Mouse (Mus musculus) right cerebral cortex, postnatal 10 days (tissue): Measurements from ENCODE around the gene Slc5a3.
A peak's percentile ranks its signal among the peaks of the same experiment; 100 is the strongest.

Source experiments
- DNase-seq, 2 experiments: peaks; one replicate each; pipeline ENCODE4 v3.0.0; 2021; ENCODE audit warnings: low spot score in 2 of 2

Gene Slc5a3

DNA sequence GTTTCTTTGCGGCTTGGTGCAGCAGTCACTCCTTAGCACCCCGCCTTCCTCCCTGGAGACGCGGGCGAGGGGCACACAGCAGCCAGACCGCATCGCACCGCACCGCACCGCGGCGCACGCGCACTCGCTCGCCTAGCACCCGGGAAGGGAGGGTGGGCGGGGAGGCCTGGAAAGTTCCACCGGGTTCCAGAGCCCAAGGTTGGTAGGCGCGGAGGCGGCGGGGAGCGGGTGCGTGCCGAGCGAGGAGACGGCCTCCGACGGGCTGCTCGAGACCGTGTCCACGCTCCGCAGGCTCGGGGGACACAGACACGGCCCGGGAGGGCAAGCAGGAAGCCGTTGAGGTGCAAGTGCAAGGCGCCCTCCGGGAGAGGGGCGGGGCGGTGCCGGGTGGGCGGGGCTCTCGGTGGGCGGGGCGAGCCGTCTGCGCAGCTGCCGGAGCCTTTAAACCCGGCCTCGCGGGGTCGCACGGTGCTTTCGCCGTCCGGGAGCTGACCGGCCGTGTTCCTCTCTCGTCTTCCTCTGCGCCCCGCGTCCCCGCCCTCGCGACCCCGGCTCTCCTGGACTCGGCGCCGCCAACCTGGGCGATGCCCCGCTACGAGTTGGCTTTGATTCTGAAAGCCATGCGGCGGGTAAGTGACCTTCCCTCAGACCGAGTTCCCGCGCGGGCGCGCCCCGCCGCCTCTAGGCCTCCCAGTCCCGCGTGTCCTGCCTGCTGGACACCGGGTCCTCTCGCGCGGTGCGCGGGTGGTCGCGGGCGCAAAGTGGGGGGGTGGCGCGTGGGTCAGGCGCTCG lies at the start of gene Slc5a3, which contains the start of the genes Mrps6 and Gm49711:
Slc5a3 (plus strand) TSS at position 471 of the 792 bp plus-strand sequence.
Mrps6 (plus strand) TSS at position 419 of the 792 bp plus-strand sequence.
Gm49711 (plus strand) TSS at position 465 of the 792 bp plus-strand sequence.
- peak; percentile 89 to 90 for DNase-seq

DNA sequence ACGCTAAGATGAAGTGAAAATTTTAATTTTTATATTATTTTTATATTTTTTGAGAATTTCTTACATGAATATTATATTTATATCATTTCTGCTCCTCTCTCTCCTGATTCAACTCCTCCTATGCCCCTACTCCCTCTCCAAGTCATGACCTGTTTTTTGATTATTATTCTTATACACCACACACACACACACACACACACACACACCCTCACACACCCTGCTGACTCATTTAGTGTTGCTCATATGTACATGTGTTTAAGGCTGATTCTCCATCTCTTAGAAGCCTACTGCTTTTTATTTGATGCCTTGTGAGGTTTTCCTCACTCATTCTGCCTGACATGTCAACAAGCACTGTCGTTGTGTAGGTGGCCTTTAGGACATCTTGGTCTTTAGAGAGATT lies 48.5 kb upstream of the Slc5a3 start:
- DNase-seq: no peak

DNA sequence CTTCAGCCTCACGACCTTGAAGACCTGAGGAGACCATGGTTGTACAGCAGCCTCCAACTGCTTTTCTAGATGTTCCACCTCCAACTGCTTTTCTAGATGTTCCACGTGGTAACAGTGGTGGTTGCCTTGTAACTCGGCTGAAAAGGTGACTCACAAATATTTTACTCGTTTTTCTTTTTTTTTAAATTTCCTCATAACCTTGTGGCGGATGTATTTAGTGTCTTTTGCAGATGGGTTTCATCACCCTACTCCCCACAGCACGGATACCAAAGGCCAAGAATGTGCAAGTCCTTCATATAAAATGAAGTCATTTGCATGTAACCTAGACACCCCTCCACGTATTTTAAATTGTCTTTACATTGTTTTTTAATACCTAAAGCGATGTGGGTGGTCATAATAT lies 41.3 kb upstream of the Slc5a3 start:
- DNase-seq: no peak

DNA sequence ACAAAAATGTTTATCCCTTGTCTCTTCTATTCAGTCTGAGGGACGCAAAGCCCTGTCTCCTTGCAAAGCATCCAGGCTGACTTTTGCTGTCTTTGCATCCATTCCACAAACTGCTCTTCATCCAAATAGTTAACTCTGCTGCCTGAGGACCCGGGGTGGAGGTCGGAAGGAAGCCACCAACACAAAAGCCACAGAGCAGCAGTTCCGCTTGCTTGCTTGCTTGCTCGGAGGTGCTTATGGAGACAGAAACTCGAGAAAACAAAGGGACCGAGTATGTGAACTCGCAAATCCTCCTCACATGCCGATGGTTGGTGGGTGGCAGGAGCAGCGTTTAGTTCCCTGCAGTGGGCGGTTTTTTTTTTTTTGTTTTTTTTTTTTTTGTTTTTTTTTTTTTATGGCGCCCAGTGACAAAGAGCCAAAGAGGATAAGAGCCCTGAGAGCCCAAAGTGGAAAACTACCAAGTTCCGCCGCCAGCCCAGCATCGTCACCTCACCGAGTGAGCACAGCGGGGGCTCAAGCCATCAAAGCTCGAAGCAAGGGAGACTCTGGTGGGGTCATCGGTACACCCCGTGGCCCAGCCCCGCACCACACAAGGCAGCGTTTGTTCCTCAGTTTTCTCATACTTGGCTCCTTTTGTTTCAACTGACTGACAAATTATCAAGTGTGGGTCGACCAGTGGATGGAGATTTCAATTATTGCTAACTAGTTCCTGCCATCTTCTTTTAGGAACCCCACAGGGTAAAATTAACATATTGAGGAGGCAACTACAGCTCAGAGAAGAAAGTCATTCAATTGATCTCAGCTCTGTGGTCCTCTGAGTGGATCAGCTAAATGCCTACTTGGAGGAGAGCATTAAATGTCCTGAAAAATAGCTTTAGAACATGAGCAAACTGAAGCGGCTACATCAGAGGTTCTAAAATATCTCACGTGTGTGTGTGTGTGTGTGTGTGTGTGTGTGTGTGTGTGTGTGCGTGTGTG lies 38.7 kb upstream of the Slc5a3 start:
- DNase-seq: peak; percentile 36 to 45

DNA sequence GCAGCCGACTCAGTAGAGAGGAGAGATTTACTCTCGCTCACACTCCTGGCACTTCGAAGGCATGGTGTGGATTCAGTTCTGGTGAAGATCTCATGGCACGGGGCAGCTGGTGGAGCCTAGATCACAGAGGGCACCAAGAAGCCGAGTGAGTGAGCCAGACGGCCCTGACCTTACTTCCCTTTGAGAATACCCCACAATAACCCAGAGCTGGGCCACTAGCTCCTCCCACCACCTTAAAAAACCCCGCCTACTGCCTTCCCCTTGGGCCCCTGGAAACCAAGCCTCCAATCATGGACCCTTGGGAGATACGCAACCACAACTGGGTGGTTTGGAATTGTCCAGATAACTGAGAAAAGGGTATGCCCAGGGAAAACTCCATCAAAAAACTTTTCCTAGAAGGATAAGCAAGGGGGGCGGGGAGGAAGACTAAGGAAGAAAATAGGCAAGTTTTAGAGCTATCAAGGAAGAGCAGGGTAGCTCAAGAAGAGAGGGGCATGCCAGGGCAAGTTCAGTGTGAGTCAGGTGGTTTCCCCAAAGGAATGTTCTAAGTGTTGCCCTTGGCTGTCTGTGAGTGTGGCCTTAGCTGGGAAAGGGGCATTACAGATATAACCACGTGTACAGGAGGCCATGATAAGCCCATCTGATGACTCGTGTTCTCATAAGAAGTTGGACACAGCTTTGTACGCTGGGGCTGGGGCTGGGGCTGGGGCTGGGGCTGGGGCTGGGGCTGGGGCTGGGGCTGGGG lies 36.3 kb upstream of the Slc5a3 start:
- DNase-seq: peak in 1 of 2 experiments; percentile 10

DNA sequence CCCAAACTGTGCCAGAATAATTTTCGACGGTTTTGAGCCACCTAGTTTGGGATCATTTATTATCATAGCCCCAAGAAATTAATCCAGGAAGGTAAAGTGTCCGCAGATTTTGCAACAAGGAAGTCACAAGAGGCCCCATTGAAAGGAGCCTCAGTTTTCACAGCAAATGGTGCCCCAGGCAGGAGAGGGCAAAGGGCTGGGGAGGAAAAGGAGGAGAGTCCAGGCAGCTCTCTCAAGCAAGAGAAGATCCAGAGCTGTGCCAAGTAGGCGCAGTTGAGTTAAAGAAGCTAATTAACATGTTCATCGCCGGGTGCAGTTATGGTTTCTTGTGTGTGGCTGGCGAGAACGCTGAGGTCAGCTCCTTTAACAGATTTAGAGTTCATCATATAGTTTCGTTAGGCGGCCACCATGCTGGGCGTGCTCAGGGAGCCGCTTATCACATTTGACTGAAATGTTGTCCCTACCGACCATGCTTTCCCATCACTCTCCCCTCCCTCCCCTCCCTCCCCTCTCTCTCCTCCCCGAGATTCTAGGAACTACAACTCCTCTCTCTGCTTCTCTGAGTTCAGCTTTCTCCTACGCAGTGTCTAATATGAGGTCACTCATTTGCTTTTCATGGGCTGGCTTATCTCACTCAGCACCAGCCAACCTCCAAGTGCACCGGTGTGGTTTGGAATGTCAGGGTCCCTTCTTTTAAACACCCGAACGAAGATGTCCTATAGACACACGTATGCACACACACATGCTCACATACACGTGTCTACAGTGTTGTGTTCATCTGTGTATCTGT lies 35.4 kb upstream of the Slc5a3 start:
- DNase-seq: peak in 1 of 2 experiments; percentile 12

DNA sequence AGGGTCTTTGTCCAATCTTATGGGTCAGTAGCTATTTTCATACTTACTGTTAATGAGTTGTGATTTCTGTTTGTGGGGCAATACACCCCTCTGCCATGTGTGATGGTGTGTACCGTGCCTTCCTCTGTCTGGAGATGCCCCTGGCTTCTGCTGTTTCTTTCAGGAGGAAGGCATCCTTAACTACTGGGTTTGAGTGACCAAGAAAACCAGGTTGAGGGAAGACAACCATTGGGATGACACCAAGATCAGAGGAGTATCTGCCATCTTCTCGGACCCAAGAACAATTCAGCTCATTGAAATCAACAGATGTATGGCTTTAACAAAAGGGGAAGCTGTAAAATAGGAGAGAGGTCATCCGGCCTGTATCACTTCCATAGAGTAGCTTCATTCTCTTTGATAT lies 24.8 kb upstream of the Slc5a3 start:
- DNase-seq: no peak

DNA sequence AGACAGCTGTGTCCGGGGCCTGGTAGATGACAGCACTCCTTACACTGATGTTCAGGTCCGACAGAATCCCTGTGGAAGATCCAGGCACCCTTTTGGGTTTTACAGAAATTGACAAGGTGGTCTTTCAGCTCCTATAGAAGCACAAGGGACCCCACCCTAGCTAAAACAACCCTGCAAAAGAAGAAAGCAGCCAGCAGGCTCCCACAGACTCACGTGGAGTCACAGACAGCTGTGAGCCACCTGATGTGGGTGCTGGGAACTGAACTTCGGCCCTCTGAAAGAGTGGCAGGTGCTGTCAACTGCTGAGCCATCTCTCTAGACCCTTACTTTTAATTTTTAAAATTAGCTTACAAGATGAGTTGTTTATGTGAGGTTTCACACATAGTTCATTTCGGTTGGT lies 23.4 kb upstream of the Slc5a3 start:
- no peak for DNase-seq

DNA sequence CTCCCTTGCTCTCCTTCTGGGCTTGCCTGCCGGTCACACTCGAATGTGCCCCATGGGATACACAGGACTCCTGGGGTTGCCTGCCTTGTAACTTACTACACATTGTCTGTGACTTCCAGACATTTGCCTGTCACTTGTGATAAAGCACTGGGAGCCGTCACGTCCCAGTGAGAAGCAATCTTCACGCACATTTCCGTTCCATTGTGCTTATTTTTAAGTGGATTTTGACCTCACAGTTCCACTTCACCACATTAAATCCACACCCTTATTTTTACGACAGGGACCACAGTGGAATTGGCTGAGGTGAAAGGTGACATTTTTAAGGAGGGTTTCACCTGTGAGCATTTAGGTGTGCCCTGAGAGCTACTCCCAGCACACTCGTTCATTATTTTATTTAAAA lies 21.4 kb upstream of the Slc5a3 start:
- no peak for DNase-seq

DNA sequence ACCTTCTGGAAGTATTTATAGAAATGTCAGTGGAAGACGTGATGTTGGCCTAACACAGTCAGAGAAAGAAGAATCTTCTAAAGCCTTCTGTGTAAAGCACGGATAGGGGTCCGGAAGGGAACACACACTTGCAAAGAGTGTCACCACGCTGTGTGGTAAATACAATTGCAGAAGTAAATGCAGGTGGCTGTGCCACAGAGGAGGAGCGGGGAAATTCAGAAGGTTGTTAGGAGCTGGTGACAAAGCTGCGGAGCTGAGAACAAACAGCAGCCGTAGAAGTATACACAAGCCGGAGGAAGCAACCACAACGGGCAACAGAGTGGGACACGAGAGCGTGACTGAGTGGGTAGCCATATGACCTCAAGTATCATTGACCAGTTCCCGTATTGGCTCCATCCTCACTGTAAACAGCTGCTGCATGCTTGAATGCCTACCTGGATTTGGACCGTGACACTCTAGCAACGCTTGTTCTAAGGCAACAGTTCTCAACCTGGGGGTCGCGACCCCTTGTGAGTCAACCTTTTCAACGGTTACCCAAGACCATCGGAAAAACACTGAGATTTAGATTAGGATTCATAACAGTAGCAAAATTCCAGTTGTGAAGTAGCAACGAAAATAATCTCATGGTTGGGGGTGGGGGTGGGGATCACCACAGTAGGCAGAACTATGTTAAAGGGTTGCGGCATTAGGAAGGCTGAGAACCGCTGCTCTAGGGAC lies 20.1 kb upstream of the Slc5a3 start:
- no peak for DNase-seq

DNA sequence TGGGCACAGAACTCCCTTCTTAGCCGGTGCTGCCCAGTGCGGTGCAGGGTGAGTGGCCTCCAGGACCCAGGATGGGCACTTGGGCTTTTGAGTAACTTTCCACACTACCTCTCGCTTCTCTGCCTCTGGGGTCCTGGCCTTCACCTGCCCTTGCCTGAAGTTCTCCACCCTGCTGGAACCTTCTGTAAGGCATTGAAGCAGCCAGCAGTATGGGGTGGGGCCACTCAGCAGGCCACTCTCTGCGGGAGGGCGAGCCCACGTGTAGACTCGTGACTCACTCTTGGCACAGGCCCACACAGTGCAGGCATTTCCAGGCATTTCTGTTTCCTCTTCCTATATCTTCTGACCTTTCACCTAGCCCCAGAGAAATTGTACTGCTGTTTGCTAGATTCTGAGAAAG lies 18.7 kb upstream of the Slc5a3 start:
- DNase-seq: no peak

DNA sequence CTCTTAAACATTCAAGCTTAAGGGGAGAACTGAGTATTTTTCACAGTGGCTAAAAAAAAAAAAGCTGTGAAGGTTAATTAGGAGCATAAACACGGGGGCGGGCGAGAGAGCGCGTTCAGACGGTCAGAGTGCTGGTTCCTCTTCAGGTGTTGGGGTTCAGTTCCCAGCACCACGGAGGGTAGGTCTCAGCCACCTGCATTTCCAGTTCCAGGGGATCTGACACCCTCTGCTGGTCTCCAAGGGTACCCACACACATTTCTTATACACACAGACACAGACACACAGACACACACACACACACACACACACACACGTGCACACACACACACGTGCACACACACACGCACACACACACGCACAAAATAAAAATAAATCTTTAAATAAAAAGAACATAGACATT lies 18.2 kb upstream of the Slc5a3 start:
- no peak for DNase-seq

DNA sequence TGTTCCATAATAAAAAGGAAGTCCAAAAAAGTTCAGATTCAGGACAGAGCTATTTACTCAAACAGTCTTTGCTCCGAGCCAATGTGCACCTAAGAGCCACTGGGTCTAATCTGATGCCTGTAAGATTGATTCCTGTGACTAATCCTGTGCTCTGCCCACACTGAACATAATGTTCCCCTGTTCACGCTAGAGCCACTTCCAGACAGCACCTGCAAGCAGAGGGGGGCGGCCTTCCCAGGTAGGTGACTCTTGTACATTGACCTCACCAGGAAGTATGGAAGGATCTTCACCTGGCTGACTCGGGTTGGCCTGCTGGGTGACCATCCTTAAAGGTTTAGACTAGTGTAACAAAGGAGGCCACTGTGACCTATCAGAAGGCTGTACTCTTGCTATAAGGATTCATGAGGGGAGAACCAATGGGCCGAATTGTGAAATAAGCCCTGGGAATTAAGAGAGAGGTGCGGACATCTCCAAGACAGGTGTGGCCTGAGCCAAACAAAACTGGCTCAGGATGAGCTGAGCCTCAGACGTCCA lies 6.3 kb upstream of the Slc5a3 start:
- no peak for DNase-seq

DNA sequence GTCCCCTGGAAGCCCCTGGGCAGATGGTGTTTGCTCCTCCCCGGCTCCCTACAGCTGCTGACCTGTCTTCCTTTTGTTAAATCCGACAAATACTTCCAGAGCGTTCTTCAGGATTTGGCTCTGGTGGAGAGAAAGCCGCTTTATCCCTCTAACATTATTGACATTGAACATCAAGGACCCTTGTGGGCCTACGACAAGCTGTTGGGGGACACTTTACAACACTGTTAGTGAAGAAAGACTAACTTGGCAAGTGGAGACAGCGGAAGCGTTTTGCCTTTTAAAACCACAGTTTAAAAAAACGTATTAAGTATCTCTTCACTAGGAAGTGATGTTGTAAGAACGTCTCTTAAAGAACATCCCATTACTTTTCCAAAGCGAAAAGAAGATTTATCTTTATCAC lies 5.6 kb upstream of the Slc5a3 start:
- no peak for DNase-seq

DNA sequence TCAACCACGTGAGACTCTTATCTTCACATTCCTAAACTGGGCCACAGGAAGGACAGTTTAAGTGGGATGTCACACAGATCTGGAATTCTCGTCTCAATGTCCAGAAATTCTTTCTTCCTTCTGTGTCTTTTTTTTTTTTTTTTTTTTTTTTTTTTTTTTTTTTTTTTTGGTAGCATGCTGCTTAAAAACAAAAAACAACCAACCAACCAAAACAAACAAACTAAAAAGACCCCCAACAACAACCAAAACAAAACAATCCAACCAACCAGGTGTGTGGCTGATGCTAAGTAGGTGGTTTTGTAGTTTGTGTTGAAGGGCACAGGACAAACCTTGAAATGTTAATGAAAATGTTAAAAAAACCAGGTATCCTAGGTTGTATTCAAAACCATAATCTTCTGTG lies 1.4 kb upstream of the Slc5a3 start:
- no peak for DNase-seq

DNA sequence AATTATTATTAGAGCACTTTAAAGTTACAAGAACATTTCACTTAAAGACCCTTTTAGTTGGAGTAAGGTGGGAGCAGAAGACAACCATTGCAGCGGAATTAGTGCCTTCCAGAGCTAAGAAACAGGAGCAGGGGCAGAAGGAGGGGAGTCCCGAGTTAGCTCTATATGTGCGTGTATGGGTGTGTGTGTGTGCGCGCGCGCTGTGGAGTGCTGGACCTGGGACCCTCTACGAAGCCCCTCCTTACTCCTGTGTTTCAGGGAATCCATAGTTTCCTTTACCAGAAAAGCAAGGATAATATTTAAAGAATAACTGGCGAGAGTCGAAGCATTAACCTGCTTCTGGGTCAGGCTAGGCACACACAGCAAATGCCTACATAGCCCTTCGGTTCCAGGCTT lies 668 bp upstream of the Slc5a3 start:
- DNase-seq: peak in 1 of 2 experiments; percentile 43

DNA sequence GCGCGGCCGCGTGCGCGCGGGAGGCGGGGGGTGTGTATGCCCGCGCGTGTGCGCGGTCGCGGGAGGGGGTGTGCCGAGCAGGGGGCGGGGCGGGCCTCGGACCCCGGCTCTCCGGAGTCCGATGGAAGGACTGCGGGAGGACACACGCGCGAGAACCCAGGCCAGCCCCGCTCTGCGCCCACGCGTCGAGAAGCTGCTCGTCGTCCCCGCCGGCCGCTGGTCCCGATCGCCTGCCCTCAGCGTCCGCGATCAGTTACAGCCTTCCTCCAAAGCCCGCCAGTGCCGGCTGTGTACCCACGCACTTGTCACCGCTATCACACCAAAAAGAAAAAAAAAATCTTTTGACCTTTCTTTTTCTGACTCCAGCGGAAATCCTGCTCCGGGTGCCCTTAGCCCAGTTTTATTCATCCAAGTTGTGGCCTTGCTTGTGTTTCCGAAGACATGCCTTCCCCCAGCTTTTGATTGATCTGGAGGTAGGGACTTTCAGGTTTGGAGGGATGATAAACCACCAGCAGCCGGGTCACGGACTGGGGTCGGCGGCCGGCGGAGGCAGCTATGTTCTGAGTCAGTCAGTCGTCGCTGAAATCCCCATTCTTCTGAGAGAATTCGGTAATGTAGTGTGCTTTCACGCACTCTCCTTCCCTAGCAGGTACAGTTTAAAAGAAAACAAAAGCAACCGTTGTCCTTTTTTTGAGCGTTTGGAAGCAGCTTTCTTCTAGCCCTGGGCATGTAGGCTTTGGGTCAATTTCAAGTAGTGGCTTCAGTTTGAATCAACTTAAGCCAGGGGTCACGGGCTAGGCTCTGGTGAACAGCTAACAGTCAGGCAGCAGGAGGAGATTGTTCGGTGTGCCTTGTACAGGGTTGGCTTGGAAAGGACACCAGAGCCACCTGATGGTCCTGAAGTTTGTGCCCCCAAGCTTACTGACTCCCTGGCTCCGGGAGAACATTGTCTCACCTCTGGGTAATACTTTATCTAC lies 810 bp downstream of the Slc5a3 start:
- peak in 1 of 2 experiments; percentile 48 for DNase-seq

DNA sequence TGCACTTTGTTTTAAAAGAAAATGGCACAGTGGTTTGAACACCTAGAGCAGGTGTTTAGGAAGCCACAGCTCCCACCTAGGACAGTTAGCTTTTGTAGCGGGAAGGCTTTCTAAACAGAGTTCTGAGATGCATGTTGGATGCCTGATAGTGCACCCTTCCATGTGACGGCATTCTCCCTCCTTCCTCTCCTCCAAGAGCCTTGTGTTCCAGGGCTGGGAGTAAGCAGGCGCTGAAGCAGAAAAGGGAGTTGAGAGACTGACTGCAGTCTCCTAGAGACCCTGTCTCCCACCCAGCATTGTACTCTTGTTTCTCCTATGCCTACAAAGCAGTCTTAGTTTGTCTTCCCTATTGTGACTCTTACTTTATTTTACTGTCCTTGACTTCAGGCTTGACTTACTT lies 2.1 kb downstream of the Slc5a3 start:
- no peak for DNase-seq

DNA sequence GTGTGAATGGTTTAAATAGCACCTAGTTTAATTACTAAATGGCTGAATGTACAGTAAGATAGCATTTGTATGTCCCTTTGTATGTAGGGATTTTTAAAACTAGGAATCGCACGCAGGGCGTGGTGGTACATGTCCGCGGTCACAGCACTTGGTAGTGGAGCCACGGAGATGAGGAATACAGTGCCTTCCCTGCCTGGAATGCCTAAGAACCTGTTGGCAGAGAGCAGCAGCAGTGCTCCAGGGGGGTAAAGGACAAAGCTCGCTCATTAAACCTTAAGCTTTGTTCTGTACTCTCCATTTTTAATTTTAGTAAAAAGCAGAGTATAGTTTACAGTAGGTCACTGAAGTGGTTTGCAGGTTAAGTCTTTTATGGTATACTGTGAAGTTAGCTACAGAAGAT lies 3.5 kb downstream of the Slc5a3 start:
- no peak for DNase-seq
